Mouse (Mus musculus) Muller cell, postnatal 12 days (primary cell): ENCODE measurements at regions not wholly inside any gene's neighbourhood (a gene's known extent, or its start where the extent isn't known, plus 50 kb on each side); places are given as distances from the start of the nearest gene placed in this dataset.

ENCODE experiments used
- DNase-seq: peaks from one replicate; pipeline ENCODE4 v3.0.0-alpha.2; 2015; ENCODE audit errors: inconsistent ontology term

DNA sequence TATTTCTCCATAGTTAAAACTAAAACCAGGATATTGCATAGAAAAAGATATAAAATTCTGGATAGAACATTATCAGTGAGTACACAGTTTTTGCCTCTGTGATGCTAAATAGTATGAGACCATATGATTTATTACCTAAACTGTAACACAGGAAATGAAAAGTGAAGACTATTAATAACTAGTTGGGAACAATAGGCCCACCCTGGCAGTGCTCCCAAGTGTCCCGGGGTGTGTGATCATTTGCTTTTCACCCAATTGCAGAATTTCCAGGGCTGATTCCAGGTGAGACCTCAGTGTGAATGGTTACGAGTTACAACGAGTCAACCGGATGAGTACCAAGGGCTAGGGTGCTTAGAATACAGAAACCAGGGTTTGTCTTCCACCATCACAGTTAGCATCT lies 172.6 kb upstream of the Tars start:
- no peak for DNase-seq

GRCm38 (mm10) chr15:11565503-11566031 lies 166.1 kb upstream of the Tars start:
- peak; percentile 72 for DNase-seq

- no peak for DNase-seq
Observed at GRCm38 (mm10) chr15:11552568-11552967, 153.1 kb upstream of the Tars start.

- no peak for DNase-seq
Observed at GRCm38 (mm10) chr15:11552110-11552509, 152.6 kb upstream of the Tars start.

DNA sequence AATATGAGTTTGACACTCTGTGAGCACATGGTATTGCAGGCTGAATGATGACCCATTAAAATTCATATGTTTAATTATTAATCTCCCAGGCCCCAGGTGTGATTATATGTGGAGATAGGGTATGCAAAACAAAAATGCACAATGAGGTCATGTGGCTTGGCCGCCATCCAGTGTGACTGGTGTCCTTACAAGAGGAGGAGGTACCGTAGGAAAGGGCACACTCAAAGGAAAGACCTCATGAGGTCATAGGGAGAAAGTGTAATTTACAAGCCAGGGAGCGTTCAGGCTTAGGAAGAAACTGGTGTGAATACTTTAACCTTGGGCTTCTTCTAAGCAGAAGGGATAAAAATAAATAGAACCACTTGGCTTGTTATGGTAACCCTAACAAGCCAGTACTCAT lies 140.0 kb upstream of the Tars start:
- no peak for DNase-seq

DNA sequence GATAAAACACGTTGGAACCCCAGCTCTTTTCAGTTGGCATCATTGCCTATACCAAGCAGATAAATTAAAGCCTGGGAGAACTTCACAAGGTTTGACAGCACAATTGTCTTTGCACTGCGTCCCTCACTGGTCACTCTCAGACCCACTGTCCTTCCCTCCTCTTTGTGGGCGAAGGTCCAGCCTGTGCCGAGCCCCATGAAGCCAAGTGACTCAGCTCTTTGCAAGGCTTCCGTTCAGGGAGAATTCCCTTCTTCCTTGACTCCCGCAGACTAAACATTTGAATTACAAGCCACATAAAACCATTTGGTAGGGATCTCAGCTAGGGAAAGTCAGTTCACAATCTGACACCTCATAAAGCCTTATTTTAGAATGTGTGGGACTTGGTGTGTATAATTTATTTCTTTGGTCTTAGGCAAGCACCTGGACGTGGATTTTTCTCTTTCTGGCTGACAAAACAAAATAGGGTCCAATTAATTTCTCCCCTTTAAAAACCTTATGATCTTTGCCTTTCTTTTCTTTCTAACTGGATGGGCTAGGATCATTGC lies 136.7 kb upstream of the Tars start:
- peak; percentile 23 for DNase-seq

GRCm38 (mm10) chr15:11534404-11535251 lies 135.2 kb upstream of the Tars start:
- no peak for DNase-seq

DNA sequence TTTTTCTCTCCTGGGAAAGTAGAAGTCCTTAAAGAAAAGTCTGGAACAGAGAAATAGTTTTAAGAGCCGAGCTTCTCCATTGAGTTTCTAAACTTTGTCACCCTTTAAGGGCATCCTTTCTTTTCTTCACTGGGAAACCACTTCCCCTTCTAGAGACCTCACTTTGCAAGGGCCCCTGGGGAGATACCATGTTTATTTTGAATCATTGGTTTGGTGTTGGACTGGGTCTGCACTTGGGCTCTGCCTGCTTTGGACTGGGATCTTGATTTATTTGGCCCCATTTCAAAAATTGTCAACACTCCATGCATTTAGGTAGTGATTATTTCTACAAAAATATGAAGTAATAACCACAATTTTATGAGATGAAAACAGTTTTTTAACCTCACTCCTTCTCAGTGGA lies 134.2 kb upstream of the Tars start:
- DNase-seq, result no peak

DNA sequence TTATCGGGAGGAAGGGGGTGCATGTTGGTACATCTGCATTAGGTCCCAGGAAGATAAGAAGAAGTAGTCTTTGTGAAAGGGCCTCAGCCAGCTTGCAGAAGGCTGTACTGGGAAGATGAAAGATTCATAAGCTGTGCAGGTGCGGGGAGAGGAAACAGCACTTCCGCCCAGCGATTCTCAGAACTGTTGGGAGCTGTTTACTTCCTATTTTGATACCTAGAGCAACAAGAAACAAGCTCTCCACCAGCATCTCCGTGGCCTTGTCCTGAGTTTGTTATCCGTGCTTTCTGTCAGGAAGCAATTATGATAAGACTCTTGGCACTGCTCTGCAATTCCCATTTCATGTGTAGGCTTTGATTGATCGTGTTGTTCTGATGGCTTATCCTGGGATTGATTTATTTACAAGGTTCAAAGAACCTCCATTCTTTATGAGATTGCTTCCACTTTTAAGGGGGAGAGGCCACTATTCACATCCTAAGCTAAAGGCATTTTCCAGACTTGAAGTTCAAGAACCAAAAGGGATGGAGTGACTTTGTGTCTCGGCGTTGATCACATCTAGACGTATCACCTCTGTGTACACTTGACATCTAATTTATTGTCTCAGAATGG lies 133.6 kb upstream of the Tars start:
- DNase-seq, result no peak

- no peak for DNase-seq
Observed at GRCm38 (mm10) chr15:11532536-11532935, 133.1 kb upstream of the Tars start.

DNA sequence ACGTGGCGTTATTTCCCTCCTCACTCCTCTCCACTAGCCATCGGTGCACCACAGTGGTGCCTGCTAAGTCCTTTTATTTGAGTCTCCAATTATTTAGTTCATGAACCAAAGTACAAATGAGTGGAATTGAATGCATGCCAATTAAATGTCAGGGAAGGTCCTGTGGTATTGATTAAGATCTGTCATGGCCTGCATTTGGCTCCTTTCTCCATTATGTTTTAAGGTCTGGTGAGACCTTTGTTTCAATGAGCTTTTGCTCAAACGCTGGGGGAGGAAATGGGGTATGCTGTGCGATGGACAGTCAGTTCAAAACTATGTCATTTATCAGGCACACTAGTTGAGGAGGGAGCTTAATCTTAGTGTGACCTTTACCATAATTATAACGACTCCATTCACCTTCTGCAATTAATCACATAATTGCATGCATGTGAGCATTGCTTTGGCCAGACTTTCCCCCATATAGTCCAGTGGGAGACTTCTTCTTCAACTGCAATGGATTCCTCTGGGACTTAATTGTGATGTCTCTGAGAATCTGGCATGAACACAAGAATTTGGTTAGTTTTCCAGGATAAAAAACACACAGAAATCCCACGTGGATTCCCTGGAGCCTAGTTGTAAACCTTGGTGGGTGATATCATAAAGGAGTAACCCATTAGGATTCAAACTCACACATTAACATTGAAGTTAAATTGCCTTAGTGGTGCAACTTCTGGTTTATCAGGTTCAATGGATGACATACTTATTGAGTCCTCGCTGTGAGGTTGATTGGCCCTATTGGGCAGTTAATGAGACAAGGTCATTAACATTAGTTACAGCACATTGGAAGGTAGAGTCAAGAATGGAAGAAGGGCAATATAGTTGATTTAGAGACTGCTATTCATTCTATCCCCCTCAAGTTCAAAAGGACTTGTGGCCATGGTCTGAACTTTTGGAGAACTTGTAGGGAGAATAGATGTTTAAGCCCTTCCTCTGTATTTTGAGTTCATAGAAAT lies 130.7 kb upstream of the Tars start:
- DNase-seq, result peak; percentile 47

DNA sequence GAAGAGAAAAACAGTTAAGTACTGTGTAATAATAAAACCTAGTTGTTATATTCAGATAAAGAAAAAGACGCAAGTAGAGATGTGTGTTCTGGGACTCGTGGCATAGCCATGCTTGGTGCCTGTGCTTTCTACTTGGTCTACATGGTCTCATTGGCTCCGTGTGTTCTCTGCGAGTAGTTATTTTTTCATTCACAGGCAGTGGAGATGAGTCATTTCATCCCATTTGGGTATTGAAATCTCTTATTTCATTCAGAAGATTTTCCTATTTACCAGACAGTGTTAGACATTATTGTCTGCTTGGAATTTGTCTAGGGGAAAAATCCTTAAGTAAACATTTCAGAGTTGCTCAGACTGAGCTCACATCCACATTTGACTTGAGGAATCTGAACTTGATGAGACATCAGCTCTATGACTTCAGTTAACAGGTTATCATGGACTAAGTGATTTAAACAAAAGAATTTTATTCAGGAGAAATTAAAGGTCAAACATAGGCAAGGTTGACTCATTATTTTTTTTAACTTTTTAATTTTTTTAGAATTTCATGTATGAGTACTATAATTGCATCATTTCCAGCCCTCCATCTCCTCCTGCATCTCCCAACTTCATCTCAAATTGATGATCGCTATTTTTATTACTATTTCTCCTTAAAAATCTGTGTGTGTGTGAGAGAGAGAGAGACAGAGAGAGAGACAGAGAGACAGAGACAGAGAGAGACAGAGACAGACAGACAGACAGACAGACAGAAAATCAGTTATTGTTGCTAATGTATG lies 125.1 kb upstream of the Tars start:
- DNase-seq, result peak; percentile 45

- DNase-seq, result no peak
Observed at GRCm38 (mm10) chr15:11518565-11518964, 119.1 kb upstream of the Tars start.

DNA sequence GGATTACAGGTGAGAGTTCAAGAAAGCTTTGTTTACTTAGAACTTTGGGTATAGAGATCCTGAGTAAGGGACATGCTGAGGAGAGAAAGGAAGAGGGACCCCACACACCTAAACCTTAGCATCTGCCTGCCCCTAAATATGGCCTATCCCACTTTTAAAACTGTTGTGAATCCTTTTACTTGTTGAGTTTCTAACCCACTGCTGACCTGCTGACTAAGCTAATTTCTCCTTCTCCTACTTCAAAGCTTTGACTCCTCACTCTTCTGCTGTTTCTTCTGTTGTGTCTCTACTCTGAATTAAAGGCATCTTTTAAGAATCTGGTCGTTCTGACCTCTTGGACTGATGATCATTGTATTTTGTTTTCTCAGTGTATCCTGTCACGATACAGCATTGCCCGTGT lies 118.4 kb upstream of the Tars start:
- no peak for DNase-seq

DNA sequence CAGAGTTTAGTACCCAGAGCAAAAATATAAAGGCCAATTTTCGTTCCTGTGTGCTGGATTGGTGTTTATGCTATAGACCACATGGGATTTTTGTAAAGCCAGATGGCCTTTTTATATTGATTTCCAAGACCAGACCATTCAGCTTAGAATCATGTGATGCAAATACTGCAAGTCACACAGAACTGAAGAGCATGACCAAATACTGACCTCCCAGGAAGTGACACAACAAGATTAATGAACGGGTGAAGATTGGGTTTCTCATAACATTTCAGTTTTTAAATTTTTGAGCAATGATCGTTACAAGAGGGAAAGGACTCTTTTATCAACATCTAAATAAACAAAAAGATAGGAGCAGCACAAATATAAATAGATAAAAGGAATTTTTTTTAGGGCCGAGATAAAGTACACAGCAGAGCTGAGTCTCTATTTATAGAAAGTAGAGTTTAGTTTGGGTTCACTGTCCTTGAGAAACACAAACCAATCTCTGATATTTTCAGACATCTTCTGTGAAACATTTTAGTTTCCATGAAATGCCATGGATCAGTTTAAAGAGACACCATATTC lies 105.7 kb upstream of the Tars start:
- no peak for DNase-seq

- DNase-seq, result no peak
Observed at GRCm38 (mm10) chr15:11496436-11496835, 97.0 kb upstream of the Tars start.

DNA sequence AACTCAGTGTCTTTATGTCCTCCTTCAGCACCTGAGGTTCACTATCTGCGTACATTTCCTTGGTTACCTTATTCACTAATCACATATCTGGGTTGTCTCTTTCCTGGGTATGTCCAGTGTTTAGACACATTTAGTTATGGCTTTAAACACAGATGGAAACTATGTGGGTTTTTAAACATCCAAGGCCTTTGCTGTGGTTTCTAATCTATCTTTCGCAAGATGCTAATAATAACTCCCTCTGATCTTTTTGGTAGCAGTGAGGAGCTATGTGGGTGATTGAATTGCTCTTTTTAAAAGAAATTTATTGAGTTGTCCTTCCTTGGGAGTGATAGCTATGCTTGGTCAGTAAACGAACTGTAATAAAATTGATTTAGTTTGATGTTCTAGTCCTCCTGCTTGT lies 89.7 kb upstream of the Tars start:
- DNase-seq, result no peak

DNA sequence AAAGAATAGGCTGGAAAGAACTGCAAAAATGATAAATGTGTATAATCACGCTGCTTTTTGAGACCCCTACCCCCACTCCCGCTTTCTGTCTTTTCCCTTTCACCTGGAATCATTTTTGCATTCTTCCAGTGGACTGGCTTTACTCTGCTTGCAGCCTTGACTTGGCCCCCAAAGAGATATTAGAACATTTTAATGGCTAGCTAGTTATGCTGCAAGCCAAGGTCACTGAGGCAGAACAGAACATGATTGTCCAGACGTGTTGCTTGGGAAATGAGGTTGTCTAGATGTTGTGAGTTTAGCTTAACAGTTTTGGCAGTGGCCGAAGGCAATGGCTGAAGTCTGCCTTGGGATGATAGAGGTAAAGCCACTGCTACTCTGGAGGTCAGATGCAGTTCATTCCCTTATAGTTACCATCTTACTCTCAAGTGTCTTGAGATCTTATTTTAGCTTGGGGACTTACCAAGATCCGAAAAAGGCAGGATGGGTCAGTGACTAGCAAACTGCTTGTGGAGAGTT lies 87.9 kb upstream of the Tars start:
- no peak for DNase-seq

- DNase-seq, result no peak
Observed at GRCm38 (mm10) chr15:11483916-11484315, 84.5 kb upstream of the Tars start.
